Mouse (Mus musculus): Measurements from ENCODE around the gene Taf1. TPM values are rescaled to one million over a fixed set of nuclear protein-coding genes. Genes with fewer than 3 reads are reported as not detected.

Taf1 gene
- total RNA-seq, 2 experiments from 2014 or later, result 24.3 to 33.6 TPM

Other genes starting within 250 kb of the Taf1 start
- 10 to 100 TPM; 10.6 to 10.7 TPM for gene Nlgn3, start 233.6 kb upstream of the Taf1 start, total RNA-seq (2021)
- 10 to 100 TPM; 42.2 to 80.7 TPM for gene Gjb1, start 156.4 kb upstream of the Taf1 start, total RNA-seq (2021)
- 10 to 100 TPM; 54.9 to 91.8 TPM for gene Zmym3, start 111.9 kb upstream of the Taf1 start, total RNA-seq (2021)
- gene Nono, start 103.4 kb upstream of the Taf1 start, total RNA-seq (2021), result 100 to 1,000 TPM; 185 to 186 TPM
- 10 to 100 TPM in 1 of 2 experiments, 1 to 10 TPM in 1; 8.9 to 43.1 TPM for gene Itgb1bp2, start 83.6 kb upstream of the Taf1 start, total RNA-seq (2021)
- gene Ogt, start 107.3 kb downstream of the Taf1 start, total RNA-seq (2021), result 100 to 1,000 TPM in 1 of 2 experiments, 10 to 100 TPM in 1; 98.3 to 196 TPM
- gene Cxcr3, start 201.5 kb downstream of the Taf1 start, total RNA-seq (2021), result under 1 TPM; 0.63 to 0.67 TPM